Mouse (Mus musculus): ENCODE data around the gene Rps18.
A peak's percentile ranks its signal among the peaks of the same experiment; 100 is the strongest.

DNA sequence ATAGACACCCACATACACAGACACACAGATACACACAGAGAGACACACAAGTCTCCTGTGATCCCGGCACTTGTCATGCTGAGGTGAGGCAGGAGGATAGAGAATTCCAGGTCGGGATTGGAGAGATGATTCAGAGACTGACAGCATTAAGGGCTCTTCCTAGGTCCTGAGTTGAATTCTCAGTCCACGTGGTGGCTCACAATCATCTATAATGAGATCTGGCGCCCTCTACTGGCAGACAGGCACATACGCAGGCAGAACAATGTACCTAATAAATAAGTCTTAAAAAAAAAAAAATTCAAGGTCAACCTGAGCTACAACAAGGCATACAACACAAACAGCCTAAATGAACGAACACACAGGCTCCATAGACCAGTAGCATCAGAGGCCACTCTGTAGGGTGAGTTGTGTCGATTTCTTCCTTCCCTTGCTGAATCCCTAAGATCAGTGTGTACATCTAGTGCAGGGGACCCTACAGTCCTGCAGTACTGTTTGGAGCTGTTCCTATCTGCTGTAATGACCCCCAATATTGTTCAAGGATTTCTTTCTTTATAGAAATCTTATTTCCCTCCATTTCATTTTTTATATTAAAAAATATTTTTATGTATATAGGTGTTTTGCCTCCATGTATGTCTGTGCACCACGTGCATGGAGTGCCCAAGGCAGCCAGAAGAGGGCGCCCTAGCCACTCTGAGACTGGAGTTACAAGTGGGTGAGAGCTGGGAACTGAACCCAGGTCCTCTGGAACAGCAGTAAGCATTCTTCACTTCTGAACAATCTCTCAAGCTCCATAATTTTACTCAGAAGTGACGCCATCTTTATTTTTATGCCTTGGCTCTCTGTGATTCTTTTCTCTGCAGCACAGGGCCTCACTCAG is 36.2 kb upstream of the Rps18 start:
- TF ChIP-seq CTCF (IDR thresholded peaks at IDR 0.05; ENCODE audit: extremely low read depth, insufficient read depth, low read length) = peak; percentile 72
- no peak for TF ChIP-seq POLR2A (IDR thresholded peaks at IDR 0.05; ENCODE audit: extremely low read depth, insufficient read depth, low read length)
